Mouse (Mus musculus) embryo, embryonic 10 days (tissue): ENCODE measurements around the gene Srgap3.
"Not testable (repeated sequence)": the region's sequence is repeated elsewhere in the genome, so short reads cannot be mapped to it uniquely, and the experiment has no call there.

Experiments used
- DNase-seq: peaks from one replicate; pipeline ENCODE4 v3.0.0-alpha.2; 2015; ENCODE audit warnings: low spot score

Gene Srgap3

GRCm38 (mm10) chr6:112907887-112908584 is 39.0 kb downstream of the Srgap3 start:
- DNase-seq, result no peak

- DNase-seq, result no peak
Observed at GRCm38 (mm10) chr6:112903796-112904195, 43.3 kb downstream of the Srgap3 start.

GRCm38 (mm10) chr6:112903226-112903625 is 43.8 kb downstream of the Srgap3 start:
- DNase-seq, result peak; percentile 67

DNA sequence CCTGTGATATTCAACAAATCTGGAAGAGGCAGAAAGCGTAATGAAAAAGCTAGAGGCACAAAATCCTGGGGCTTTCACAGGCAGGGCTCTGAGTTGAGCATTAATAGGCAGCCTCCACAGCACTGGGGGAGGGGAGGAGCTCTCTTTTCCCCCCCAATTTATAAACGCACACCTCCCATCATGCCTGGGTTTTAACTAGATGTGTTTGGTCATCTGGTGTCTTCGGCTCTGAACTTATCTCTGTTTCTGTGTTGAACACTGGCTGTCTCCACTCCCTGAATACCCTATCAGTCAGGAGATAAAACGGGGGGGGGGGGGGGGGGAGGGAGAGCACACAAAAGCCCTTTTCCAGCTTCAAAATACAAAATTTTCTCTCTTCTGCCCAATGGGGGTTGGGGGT is 44.3 kb downstream of the Srgap3 start:
- peak; percentile 37 for DNase-seq

DNA sequence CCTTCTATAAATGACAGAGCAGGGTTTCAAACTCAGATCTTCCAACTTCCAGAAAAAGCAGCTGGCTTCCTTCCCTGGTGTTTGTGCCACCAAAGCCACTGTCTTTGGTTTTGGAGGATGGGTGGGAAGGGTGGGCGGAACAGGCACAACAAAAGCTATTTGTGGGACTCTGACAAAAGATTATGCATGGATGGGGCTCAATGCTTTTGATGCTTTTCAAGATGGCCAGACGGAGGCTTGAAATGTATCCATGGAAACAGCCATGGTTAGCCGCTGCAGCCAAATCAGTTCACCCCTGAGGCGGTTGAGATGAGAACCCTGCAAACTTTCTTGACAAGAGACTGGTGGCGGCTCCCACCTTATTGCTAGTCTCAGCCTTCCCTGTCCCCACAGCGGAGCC is 46.8 kb downstream of the Srgap3 start:
- DNase-seq, result peak; percentile 85

DNA sequence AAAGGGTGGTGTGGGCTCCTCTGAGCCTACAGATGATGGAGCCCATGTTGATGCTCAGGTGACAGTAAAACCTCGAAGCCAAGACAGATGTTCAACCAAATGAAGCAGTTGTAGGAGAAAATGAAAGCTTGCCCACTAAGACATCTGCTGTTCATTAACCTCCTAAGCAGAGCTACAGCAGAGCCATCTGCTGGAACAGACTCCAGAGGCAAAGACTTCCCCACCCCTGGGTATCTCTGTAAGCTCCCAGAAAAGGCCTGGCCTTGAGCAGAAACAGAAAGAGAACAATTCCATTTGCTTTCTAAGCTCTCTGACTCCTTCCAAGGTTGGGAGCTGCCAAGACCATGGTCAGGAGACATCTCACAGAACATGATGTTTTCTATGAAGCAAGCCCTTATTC is 47.4 kb downstream of the Srgap3 start:
- DNase-seq, result no peak

- no peak for DNase-seq
Observed at GRCm38 (mm10) chr6:112899276-112899675, 47.8 kb downstream of the Srgap3 start.

GRCm38 (mm10) chr6:112898435-112898834 is 48.6 kb downstream of the Srgap3 start:
- no peak for DNase-seq

- peak; percentile 17 for DNase-seq
Observed at GRCm38 (mm10) chr6:112896372-112896771, 50.7 kb downstream of the Srgap3 start.

DNA sequence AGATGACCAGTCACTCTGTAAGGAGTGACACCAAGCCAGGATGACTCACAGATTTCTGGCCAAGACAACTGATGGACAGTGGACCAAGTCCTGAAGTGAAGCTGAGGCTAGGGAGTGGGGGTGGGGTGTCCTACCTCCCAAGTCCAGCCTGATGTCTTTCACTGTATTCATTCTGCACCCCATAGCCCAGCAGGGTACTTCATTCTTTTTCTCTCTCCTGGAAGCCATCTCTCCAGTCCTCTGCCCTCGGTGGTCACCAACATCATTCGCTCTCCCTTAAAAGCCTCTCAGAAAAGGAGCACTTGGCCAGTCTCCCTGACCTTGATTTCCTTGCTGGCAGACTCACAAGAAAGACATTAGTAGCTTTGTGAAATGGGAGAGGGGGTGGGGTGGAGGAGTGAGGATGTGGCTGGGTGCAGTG is 56.7 kb downstream of the Srgap3 start:
- DNase-seq, result no peak

DNA sequence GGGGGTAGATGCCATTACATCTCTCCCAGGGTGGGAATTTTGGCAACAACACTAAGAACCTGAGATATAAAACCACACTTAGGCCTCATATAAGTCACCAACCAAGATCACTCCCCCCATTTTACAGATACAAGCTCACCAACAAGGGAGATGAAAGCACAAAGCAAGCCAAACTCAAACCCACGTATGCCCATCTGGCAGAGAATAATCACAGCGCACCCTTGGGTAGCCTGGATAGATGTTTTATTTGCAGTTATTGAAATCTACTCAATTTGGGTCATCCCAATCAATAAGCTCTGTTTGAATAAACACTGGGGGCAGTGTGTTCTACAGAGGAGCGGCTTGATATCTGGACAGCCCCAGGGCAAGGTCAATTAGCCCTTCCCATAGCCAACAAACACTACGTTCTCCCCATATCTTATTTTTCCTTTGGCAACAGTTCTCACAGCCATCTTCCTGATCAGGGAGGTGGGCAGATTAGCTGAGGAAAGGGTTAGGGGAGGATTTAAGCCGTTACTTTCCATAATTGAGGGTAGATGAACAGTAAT is 63.4 kb downstream of the Srgap3 start:
- no peak for DNase-seq

DNA sequence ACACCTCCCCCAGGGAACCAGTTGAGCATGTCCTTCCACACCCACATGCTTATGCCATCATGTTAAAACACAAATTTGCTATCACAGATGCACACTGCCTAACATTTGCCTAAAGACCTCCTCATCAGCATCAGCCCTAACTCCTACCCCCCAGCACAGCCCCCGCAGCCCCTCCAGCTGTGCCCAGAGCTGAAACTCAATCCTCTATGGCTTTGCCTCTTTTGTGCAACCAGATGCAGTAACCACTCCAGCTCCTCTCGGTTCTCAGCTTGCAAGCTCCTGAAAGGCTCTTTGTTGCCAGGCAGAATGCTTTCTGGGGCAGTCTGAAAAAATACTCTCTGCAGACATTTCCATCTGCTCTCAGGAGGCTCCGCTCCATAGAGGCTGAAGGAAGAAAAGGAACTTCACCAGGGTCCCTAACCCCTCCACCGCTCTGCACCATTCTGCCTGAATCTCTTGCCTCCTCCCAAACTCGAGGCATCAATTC is 67.0 kb downstream of the Srgap3 start:
- peak; percentile 65 for DNase-seq

DNA sequence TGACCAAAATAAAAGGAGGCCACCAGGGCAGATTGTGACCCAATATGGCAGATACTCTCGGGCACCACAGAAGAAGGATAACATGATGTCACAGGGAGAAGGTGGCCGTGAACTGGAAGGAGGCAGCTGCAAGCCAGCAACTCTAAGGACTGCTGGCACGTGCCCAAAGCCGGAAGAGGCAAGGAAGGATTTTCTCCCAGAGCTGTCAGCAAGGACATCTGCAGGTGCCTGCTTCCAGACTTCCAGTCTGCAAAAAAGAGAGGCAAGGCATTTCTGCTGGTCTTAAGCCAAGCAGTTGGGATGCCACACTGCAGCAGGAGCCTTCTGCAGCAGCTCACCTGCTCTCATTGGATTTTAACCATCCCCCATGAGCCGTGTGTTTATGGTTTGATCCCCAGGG is 67.9 kb downstream of the Srgap3 start:
- no peak for DNase-seq

DNA sequence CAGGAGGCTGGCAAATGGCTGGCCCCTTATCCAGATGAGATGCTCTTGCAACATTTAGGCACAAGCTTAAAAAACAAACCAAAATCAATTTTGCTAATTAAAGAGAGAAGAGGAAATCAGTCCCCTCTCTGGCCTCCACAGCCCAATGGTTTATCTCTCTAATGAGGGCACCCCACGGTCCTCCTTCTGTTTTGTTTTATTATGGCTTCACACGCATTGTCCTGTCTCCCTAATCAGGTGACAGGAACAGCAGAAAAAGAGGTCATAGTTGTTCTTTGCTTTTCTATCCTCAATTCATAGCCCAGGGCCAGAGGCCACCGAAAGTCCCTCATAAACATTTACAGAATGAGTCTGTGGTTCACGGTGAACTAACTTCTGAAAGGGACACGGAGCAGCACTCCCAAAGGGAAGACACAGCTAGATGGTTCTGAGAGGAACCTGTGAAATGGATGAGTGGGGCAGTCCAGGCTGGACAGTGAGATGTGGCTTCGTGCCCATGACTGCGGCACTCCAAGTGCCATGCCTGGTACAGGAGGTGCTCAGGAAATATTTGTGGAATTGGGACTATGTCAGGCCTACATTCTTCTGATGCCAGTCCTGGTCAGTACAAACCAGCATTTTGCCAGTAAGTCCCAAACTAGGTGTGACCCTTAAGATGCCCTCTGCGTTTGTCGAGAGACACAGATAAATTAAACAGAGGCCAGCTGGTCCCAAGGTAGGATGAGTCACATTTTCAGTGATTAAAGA is 73.8 kb downstream of the Srgap3 start:
- DNase-seq, result no peak

DNA sequence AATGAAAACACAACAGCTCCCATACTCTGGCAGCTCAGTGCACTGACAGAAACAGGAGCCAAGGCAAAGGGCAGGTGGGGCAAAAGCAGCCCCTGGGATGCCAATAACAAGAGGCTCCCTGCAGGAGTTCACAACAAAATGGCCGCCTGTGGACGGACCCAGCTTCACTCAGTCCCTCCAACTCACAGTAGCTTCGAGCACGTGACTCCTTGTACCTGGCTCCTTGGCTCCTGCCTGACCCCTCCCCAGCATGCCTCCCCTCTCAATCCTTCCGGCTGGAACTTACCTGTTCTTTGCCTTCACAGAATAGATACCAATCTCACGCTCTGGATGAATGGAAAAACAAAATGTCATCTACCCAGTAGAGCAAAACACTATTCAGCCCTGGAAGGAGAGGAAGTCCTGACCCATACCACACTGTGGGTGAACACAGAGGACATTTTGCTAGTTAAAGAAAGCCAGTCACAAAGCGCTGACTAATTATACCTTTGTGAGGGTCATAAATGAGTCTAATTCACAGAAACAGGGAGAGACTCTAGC is 75.8 kb downstream of the Srgap3 start:
- no peak for DNase-seq

GRCm38 (mm10) chr6:112868197-112868957 is 78.7 kb downstream of the Srgap3 start:
- no peak for DNase-seq

DNA sequence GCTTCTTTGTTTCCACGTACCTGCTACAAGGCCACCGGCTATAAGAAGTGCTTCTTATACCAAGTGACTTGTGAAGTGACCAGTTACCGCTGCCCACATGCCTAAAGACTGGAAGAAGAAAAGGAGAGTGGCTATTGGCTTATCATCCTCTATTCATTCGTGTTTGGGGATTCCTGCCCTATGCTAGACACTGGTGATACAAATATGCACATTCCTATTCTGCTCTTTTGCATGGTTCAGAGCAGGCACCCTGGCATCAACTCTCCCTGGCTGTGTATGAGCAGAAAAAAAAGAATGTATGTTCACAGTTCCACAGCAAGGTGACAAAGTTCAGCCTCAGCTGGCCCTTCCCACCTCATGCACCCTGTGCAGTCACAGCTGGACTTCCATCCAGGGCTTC is 81.0 kb downstream of the Srgap3 start:
- DNase-seq, result no peak

- DNase-seq, result no peak
Observed at GRCm38 (mm10) chr6:112865021-112865531, 82.0 kb downstream of the Srgap3 start.

DNA sequence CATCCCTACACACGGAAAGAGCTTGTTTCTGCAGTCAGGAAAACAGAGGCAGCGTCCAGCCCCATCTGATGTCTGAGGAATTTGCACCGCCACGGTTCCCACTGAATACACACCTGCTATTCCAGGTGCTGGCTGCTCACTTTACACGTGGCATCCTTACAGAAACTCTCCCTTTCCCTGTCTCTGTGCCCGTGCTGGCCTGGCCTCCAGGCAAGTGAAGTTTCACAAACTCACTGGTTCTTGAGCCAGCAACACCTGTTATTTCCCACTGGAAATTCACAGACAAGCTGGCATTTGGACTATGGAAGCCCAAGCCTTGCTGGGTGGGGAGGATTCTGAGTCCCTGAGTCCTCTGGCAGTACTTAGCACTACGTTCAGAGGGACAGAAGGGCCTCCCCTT is 84.6 kb downstream of the Srgap3 start:
- no peak for DNase-seq

GRCm38 (mm10) chr6:112861351-112862297 is 85.4 kb downstream of the Srgap3 start:
- no peak for DNase-seq

- not testable (repeated sequence) for DNase-seq
Observed at GRCm38 (mm10) chr6:112860290-112860689, 86.8 kb downstream of the Srgap3 start.
